Mouse (Mus musculus): ENCODE results near the gene Olfr868. TPM values are rescaled to one million over a fixed set of nuclear protein-coding genes. Genes with fewer than 3 reads are reported as not detected.

Gene Olfr868
- not detected in 2 replicates for total RNA-seq (2017)

GRCm38 (mm10) chr9:20098326-20098725 lies at the start of gene Olfr868:
Olfr868 (plus strand) TSS chr9:20098626.
- ATAC-seq (replicated peaks in 1 of 2; ENCODE audit: insufficient read depth in 1 of 2, low FRiP score in 2 of 2, low TSS enrichment in 1 of 2, low read depth in 1 of 2, poor library complexity in 2 of 2, severe bottlenecking in 2 of 2), result no peak

DNA sequence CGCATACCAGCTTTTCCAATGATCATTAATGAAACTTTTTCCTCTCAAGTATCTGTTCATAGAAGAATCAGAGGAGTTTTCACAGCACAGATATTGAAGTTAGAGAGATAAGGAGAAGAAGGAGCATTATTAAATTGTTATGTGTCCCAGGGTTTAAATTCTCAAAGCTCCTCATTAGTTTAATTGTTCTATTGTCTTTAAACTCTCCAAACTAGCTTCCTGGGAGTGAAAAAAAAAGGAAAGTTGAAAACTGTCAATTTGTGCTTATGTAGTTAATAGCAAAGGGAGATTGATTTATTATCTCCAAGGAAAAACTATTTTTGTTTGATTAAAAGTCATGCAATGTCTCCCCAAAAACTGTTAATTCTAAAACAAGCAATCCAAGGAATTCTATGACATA lies 41.0 kb upstream of the Olfr868 start, which contains the start of gene Olfr867:
Olfr867 (minus strand) TSS at position 101 of the 400 bp plus-strand sequence.
- ATAC-seq (replicated peaks in 1 of 2; ENCODE audit: insufficient read depth in 1 of 2, low FRiP score in 2 of 2, low TSS enrichment in 1 of 2, low read depth in 1 of 2, poor library complexity in 2 of 2, severe bottlenecking in 2 of 2), result no peak

DNA sequence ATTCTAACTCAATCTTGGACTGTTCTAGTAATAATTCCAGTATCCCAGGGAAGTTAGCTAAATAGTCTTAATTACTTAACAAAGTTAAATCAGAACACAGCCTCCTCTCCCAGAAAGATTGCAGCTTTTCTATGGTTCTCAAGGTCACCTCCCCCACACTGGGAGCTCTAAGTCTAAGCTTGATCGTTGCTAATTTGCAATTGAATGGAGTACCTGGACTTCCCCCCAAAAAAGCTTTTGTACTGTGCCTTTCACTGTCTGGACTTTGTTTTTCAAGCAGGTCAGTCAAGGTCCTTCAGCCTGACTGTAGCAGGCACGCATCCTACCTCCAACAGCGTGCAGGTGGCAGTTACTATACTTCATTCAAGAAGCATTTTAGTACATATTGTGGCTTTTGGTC lies 28.2 kb upstream of the Olfr868 start:
- ATAC-seq (replicated peaks in 1 of 2; ENCODE audit: insufficient read depth in 1 of 2, low FRiP score in 2 of 2, low TSS enrichment in 1 of 2, low read depth in 1 of 2, poor library complexity in 2 of 2, severe bottlenecking in 2 of 2), result no peak

DNA sequence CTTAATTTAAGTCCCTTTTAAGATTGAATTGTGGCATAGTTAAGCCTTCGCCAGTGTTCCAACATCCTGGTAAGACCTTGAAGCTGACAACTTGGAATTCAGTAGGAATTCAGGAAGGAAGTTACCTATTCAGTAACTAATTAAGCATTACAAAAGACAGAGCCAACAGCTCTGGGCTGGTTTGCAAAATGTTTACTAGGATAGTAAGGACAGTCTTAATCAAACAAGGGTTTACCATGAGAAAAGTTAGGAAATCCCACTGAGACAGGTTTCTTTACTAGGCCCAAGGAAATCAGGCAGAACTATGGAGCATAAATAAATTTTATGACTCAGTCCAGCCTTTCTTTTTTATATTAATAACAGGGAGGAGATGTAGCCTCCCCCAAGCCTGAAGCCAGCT lies 27.1 kb upstream of the Olfr868 start:
- no peak for ATAC-seq (replicated peaks in 1 of 2; ENCODE audit: insufficient read depth in 1 of 2, low FRiP score in 2 of 2, low TSS enrichment in 1 of 2, low read depth in 1 of 2, poor library complexity in 2 of 2, severe bottlenecking in 2 of 2)

DNA sequence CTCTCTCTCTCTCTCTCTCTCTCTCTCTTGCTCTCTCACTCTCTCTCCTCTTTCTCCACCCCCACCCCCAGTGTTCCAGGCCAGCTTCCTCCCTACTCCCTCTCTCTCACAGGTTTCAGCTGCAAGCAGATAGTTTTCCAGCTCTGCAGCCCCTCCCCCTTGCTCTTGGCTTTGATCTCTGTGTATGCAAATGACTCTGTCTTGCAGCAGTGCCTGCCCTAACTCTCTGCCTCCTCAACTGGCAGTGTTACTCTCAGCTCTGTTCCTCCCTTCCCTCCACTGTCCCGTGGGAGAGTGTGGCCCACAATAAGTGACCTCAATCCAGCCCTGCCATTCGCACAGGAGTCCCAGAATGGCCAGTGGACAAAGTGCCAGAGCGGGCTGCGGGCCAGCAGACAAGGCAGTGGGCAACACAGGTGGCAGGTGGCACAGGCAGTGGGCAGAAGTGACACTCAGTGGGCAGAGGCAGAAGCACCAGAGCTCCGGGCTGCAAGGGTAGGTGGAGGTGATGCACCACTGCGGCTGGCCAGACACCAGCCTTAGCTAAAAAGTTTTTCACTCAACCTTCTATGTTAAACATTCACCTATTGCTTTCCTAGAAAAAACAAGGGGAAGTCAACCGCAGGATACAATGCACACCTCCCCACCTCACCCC lies 24.8 kb upstream of the Olfr868 start:
- ATAC-seq (replicated peaks in 1 of 2; ENCODE audit: insufficient read depth in 1 of 2, low FRiP score in 2 of 2, low TSS enrichment in 1 of 2, low read depth in 1 of 2, poor library complexity in 2 of 2, severe bottlenecking in 2 of 2), result no peak

DNA sequence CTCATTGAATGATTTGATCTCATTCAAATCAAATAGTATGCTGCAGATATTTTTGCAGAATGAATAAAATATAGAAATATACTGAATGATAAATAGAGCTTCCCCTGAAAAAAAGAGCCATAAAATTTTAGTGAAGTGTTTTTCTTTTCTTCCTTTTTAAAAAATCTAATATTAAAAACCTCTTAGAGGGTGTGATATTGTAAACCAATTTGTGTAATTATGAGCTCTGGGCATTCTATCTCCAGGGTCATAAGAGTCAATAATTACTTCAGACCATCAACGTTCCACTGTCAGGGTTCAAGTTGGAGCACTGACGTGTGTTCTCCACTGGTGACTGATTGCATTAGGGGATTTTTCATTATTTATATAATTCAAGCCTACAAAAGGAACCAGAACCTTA lies 30.3 kb downstream of the Olfr868 start, which contains the start of gene Olfr869:
Olfr869 (plus strand) TSS at position 301 of the 400 bp plus-strand sequence.
- ATAC-seq (replicated peaks in 1 of 2; ENCODE audit: insufficient read depth in 1 of 2, low FRiP score in 2 of 2, low TSS enrichment in 1 of 2, low read depth in 1 of 2, poor library complexity in 2 of 2, severe bottlenecking in 2 of 2), result no peak

DNA sequence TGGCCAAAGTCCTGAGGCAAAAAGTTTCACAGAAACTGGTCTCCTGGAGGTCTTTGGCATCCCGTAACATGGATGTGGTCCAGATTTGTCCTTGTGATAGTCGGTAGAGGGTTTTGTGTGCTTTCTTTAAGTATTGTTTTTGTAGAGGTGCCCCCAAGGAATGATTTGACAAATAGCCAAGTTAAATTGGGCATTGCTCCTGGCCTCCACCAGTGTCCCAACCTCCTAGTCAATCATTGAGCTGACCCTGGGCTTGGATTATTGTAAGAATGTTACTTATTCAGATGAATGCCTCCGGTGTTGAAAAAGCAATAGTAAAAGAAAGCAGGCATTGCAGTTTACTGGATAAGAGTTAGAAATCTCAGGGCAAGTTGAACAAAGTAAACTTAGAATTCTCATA lies 51.3 kb downstream of the Olfr868 start:
- ATAC-seq (replicated peaks in 1 of 2; ENCODE audit: insufficient read depth in 1 of 2, low FRiP score in 2 of 2, low TSS enrichment in 1 of 2, low read depth in 1 of 2, poor library complexity in 2 of 2, severe bottlenecking in 2 of 2), result no peak

Other genes with a start within 250 kb of the Olfr868 start
- gene Olfr860, start 248.9 kb upstream of the Olfr868 start, total RNA-seq (2017), result not detected in 2 replicates
- not detected in 2 replicates for gene Olfr862, start 210.6 kb upstream of the Olfr868 start, total RNA-seq (2017)
- 0.20 and 0.31 TPM in 2 replicates for gene Olfr77, start 181.8 kb upstream of the Olfr868 start, total RNA-seq (2017)
- gene Olfr866, start 70.6 kb upstream of the Olfr868 start, total RNA-seq (2017), result not detected in 2 replicates
- not detected in 2 replicates for gene Olfr867, start 41.1 kb upstream of the Olfr868 start, total RNA-seq (2017)
- not detected in 2 replicates for gene Olfr869, start 30.4 kb downstream of the Olfr868 start, total RNA-seq (2017)
- not detected in 2 replicates for gene Olfr870, start 75.4 kb downstream of the Olfr868 start, total RNA-seq (2017)
- not detected in 2 replicates for gene Olfr871, start 113.6 kb downstream of the Olfr868 start, total RNA-seq (2017)
- not detected in 2 replicates for gene Olfr872, start 138.5 kb downstream of the Olfr868 start, total RNA-seq (2017)
- not detected in 2 replicates for gene Olfr39, start 183.7 kb downstream of the Olfr868 start, total RNA-seq (2017)
- not detected in 2 replicates for gene Olfr873, start 199.9 kb downstream of the Olfr868 start, total RNA-seq (2017)
- not detected in 2 replicates for gene Olfr18, start 237.5 kb downstream of the Olfr868 start, total RNA-seq (2017)